Mouse (Mus musculus) CH12.LX (cell line): ENCODE measurements at regions not wholly inside any gene's neighbourhood (a gene's known extent, or its start where the extent isn't known, plus 50 kb on each side); places are given as distances from the start of the nearest gene placed in this dataset.

ENCODE experiments used
- DNase-seq: peaks from one replicate; pipeline ENCODE4 v3.0.0-alpha.2; 2013; ENCODE audit errors: extremely low read depth
- H3K27ac ChIP-seq: 2 replicates; pipeline ENCODE4 v1.5.1; 2012; ENCODE audit warnings: low read depth, mild to moderate bottlenecking, control low read depth, moderate library complexity; ENCODE audit not compliant: insufficient read depth
- H3K27me3 ChIP-seq: replicated peaks from 2 replicates; pipeline ENCODE3; 2012; ENCODE audit warnings: inconsistent platforms
- H3K36me3 ChIP-seq, 2 experiments: replicated peaks in 1 of 2; 2 replicates each; pipeline versions ENCODE3 to v1.6.1; 2012; ENCODE audit warnings: inconsistent platforms in 1 of 2, low read length in 1 of 2, mild to moderate bottlenecking in 1 of 2, mixed read lengths in 1 of 2, moderate library complexity in 1 of 2; ENCODE audit not compliant: control insufficient read depth in 1 of 2, insufficient read depth in 1 of 2
- H3K4me1 ChIP-seq, 2 experiments: 2 replicates each; pipeline ENCODE4 v1.6.1; 2012; ENCODE audit warnings: inconsistent platforms in 1 of 2, moderate library complexity in 1 of 2; ENCODE audit not compliant: insufficient read depth in 2 of 2, control insufficient read depth in 1 of 2
- H3K4me2 ChIP-seq: 2 replicates; pipeline ENCODE4 v1.6.1; 2012; ENCODE audit warnings: low read depth, mild to moderate bottlenecking, control low read depth; ENCODE audit not compliant: poor library complexity, insufficient read depth, severe bottlenecking
- H3K4me3 ChIP-seq, 3 experiments: fragments of 150-350 bp in 1 of 3; sonication (generic) in 1 of 3; replicated peaks in 1 of 3; 2 replicates each; pipeline versions ENCODE3 to v1.5.1; 2011 to 2012; ENCODE audit warnings: low read depth in 2 of 3, low read length in 2 of 3, mild to moderate bottlenecking in 2 of 3, moderate library complexity in 2 of 3, control low read depth in 1 of 3, improper control_type of control experiment in 1 of 3, inconsistent platforms in 1 of 3, mixed read lengths in 1 of 3; ENCODE audit not compliant: poor library complexity in 1 of 3
- H3K79me2 ChIP-seq: replicated peaks from 2 replicates; pipeline ENCODE4 v1.6.1; 2012; ENCODE audit warnings: mild to moderate bottlenecking, moderate library complexity; ENCODE audit not compliant: control insufficient read depth, poor library complexity, insufficient read depth, severe bottlenecking; ENCODE audit errors: extremely low read depth
- H3K9ac ChIP-seq: 2 replicates; pipeline ENCODE4 v1.6.1; 2012; ENCODE audit warnings: low read depth, mild to moderate bottlenecking, control low read depth, moderate library complexity; ENCODE audit not compliant: insufficient read depth
- H3K9me3 ChIP-seq: replicated peaks from 2 replicates; pipeline ENCODE3; 2012; ENCODE audit warnings: low read length, inconsistent platforms, mixed read lengths
- CHD1 ChIP-seq: IDR thresholded peaks from 2 replicates; pipeline ENCODE4 v1.6.1; 2012; ENCODE audit warnings: low read depth, low read length, improper control_type of control experiment, inconsistent platforms
- CHD2 ChIP-seq: IDR thresholded peaks from 2 replicates; pipeline ENCODE4 v1.6.1; 2011; ENCODE audit warnings: low read length, improper control_type of control experiment
- CTCF ChIP-seq, 2 experiments: IDR thresholded peaks in 1 of 2; conservative IDR thresholded peaks in 1 of 2; 2 replicates each; pipeline ENCODE4 v1.5.1; 2011 to 2012; ENCODE audit warnings: low read depth in 2 of 2, low read length in 2 of 2, improper control_type of control experiment in 1 of 2, inconsistent platforms in 1 of 2, mild to moderate bottlenecking in 1 of 2, moderate library complexity in 1 of 2
- E2F4 ChIP-seq: IDR thresholded peaks from 2 replicates; pipeline ENCODE4 v1.6.1; 2011; ENCODE audit warnings: low read depth, low read length, improper control_type of control experiment; ENCODE audit not compliant: insufficient replicate concordance
- ELF1 ChIP-seq: IDR thresholded peaks from 2 replicates; pipeline ENCODE4 v1.6.1; 2014; ENCODE audit warnings: low read depth, mild to moderate bottlenecking, inconsistent platforms, low read length, improper control_type of control experiment
- EP300 ChIP-seq: IDR thresholded peaks from 2 replicates; pipeline ENCODE4 v1.6.1; 2011; ENCODE audit warnings: low read length, improper control_type of control experiment
- GABPA ChIP-seq: IDR thresholded peaks from 2 replicates; pipeline ENCODE4 v1.6.1; 2012; ENCODE audit warnings: low read depth, low read length, improper control_type of control experiment, inconsistent platforms; ENCODE audit not compliant: insufficient replicate concordance
- IRF4 ChIP-seq: IDR thresholded peaks from 2 replicates; pipeline ENCODE4 v1.6.1; 2014; ENCODE audit warnings: low read depth, mild to moderate bottlenecking, inconsistent platforms, low read length, improper control_type of control experiment
- JUN ChIP-seq: IDR thresholded peaks from 2 replicates; pipeline ENCODE4 v1.6.1; 2011; ENCODE audit warnings: low read depth, mild to moderate bottlenecking, low read length, improper control_type of control experiment, moderate library complexity; ENCODE audit not compliant: insufficient read depth
- KAT2A ChIP-seq: IDR thresholded peaks from 2 replicates; pipeline ENCODE4 v1.6.1; 2012; ENCODE audit warnings: low read length, improper control_type of control experiment, inconsistent platforms; ENCODE audit not compliant: insufficient replicate concordance
- MAX ChIP-seq: IDR thresholded peaks from 2 replicates; pipeline ENCODE4 v1.6.1; 2011; ENCODE audit warnings: low read length, improper control_type of control experiment
- MAZ ChIP-seq: IDR thresholded peaks from 2 replicates; pipeline ENCODE4 v1.6.1; 2012; ENCODE audit warnings: low read depth, mild to moderate bottlenecking, inconsistent platforms, low read length, improper control_type of control experiment, moderate library complexity
- MEF2A ChIP-seq: IDR thresholded peaks from 2 replicates; pipeline ENCODE4 v1.6.1; 2014; ENCODE audit warnings: low read depth, mild to moderate bottlenecking, inconsistent platforms, low read length, improper control_type of control experiment, borderline replicate concordance
- MXI1 ChIP-seq: IDR thresholded peaks from 2 replicates; pipeline ENCODE4 v1.6.1; 2011; ENCODE audit warnings: mild to moderate bottlenecking, low read depth, low read length, improper control_type of control experiment
- PAX5 ChIP-seq: IDR thresholded peaks from 2 replicates; pipeline ENCODE4 v1.6.1; 2012; ENCODE audit warnings: low read length, inconsistent platforms, mixed read lengths
- POLR2AphosphoS2 ChIP-seq: IDR thresholded peaks from 2 replicates; pipeline ENCODE4 v1.6.1; 2011; ENCODE audit warnings: low read depth, low read length, improper control_type of control experiment
- RAD21 ChIP-seq: IDR thresholded peaks from 2 replicates; pipeline ENCODE4 v1.6.1; 2011; ENCODE audit warnings: low read depth, mild to moderate bottlenecking, low read length, improper control_type of control experiment, moderate library complexity
- RCOR1 ChIP-seq: conservative IDR thresholded peaks from 2 replicates; pipeline ENCODE4 v1.6.1; 2012; ENCODE audit warnings: low read depth, mild to moderate bottlenecking, inconsistent platforms, low read length, improper control_type of control experiment
- SIN3A ChIP-seq: IDR thresholded peaks from 2 replicates; pipeline ENCODE4 v1.6.1; 2012; ENCODE audit warnings: low read length, improper control_type of control experiment, inconsistent platforms
- TBP ChIP-seq: conservative IDR thresholded peaks from 2 replicates; pipeline ENCODE4 v1.6.1; 2011; ENCODE audit warnings: low read depth, low read length, improper control_type of control experiment
- UBTF ChIP-seq: IDR thresholded peaks from 2 replicates; pipeline ENCODE4 v1.6.1; 2012; ENCODE audit warnings: low read depth, mild to moderate bottlenecking, inconsistent platforms, low read length, improper control_type of control experiment, moderate library complexity
- USF2 ChIP-seq: conservative IDR thresholded peaks from 2 replicates; pipeline ENCODE4 v1.6.1; 2011; ENCODE audit warnings: low read depth, low read length, improper control_type of control experiment
- ZC3H11A ChIP-seq: IDR thresholded peaks from 2 replicates; pipeline ENCODE4 v1.6.1; 2012; ENCODE audit warnings: low read depth, mild to moderate bottlenecking, inconsistent platforms, low read length, improper control_type of control experiment
- ZMIZ1 ChIP-seq: IDR thresholded peaks from 2 replicates; pipeline ENCODE4 v1.6.1; 2012; ENCODE audit warnings: low read depth, mild to moderate bottlenecking, inconsistent platforms, low read length, improper control_type of control experiment
- ZNF384 ChIP-seq: IDR thresholded peaks from 2 replicates; pipeline ENCODE4 v1.6.1; 2012; ENCODE audit warnings: low read depth, low read length, improper control_type of control experiment, inconsistent platforms
- dilution Hi-C: fragments of 300-500 bp; cut with MboI; formaldehyde crosslinking; loops from 2 replicates; pipeline ENCODE4 v1.14.3; 2020; ENCODE audit warnings: low sequenced_read_pairs; ENCODE audit not compliant: extremely low pct_unique_long_range_greater_than_20kb, extremely low pct_ligation_motif_present
- in situ Hi-C: fragments of 300-500 bp; cut with MboI; formaldehyde crosslinking; loops from 3 replicates; pipeline ENCODE4 v1.14.3; 2019; ENCODE audit warnings: low sequenced_read_pairs, low pct_ligation_motif_present, low pct_unique_long_range_greater_than_20kb, mixed read lengths

GRCm38 (mm10) chr15:7574811-7575210 is 176.6 kb upstream of the Egflam start:
- no peak overlapping the region for H3K27ac ChIP-seq
- TF ChIP-seq UBTF (no peak), E2F4 (no peak), ELF1 (no peak), IRF4 (no peak), GABPA (no peak), SIN3A (no peak), TBP (no peak), RAD21 (no peak), CHD1 (no peak), POLR2AphosphoS2 (no peak), CTCF (conservative IDR thresholded peaks at IDR 0.05 in 1 of 2, IDR thresholded peaks at IDR 0.05 in 1 of 2; ENCODE audit: low read depth in 2 of 2, low read length in 2 of 2) (no peak), MAX (no peak)

GRCm38 (mm10) chr15:7578439-7578838 is 180.2 kb upstream of the Egflam start:
- Histone ChIP-seq H3K9me3 (no peaks in the 10 kb centered on the region), H3K36me3 (no peaks in the 10 kb centered on the region), H3K4me1 (no peaks in the 10 kb centered on the region), H3K79me2 (no peaks in the 10 kb centered on the region), H3K4me2 (no peak overlapping the region), H3K27ac (no peak overlapping the region), H3K9ac (no peak overlapping the region), H3K4me3 (no peak overlapping the region), H3K27me3 (no peaks in the 10 kb centered on the region)
- TF ChIP-seq RCOR1 = no peak
- no peak for TF ChIP-seq ELF1
- TF ChIP-seq EP300 = no peak
- TF ChIP-seq MEF2A = no peak
- no peak for TF ChIP-seq RAD21
- TF ChIP-seq MAZ = no peak
- no peak for TF ChIP-seq IRF4
- no peak for TF ChIP-seq MXI1
- no peak for TF ChIP-seq ZNF384
- TF ChIP-seq PAX5 = no peak
- TF ChIP-seq CTCF (conservative IDR thresholded peaks at IDR 0.05 in 1 of 2, IDR thresholded peaks at IDR 0.05 in 1 of 2; ENCODE audit: low read depth in 2 of 2, low read length in 2 of 2) = no peak
- no peak for TF ChIP-seq JUN
- no peak for TF ChIP-seq CHD2
- no peak for TF ChIP-seq ZMIZ1
- TF ChIP-seq SIN3A = no peak
- TF ChIP-seq POLR2AphosphoS2 = no peak
- no peak for TF ChIP-seq USF2
- TF ChIP-seq ZC3H11A = no peak
- no peak for TF ChIP-seq KAT2A
- dilution Hi-C loops = no loop called here
- in situ Hi-C loops = no loop called here
- no peak for DNase-seq

More at GRCm38 (mm10) chr15:7574811-7575210, 176.6 kb upstream of the Egflam start:
- Histone ChIP-seq H3K79me2 (no peaks in the 10 kb centered on the region), H3K9me3 (no peaks in the 10 kb centered on the region), H3K4me2 (peak overlapping the region; percentile 56; the same call in 1 of the 2 replicates), H3K4me3 (no peak overlapping the region), H3K4me1 (no peaks in the 10 kb centered on the region), H3K36me3 (no peaks in the 10 kb centered on the region), H3K27me3 (no peaks in the 10 kb centered on the region), H3K9ac (no peak overlapping the region)
- dilution Hi-C loops (no loop called here), in situ Hi-C loops (no loop called here)
- no peak for DNase-seq
